Mouse (Mus musculus) activated CD4-positive, CD25-positive, alpha-beta regulatory T cell, adult 4 months (primary cell): ENCODE results near the gene Gpr62. TPM values are rescaled to one million over a fixed set of nuclear protein-coding genes. Genes with fewer than 3 reads are reported as not detected.

ENCODE experiments used
- ATAC-seq: one replicate; pipeline ENCODE4 v1.8.0; 2017
- polyA plus RNA-seq, 2 experiments: library from polyadenylated mRNA; unstranded; fragments of 100-300 nt; shearing (Covaris generic); gene quantifications; one replicate each; pipeline ENCODE4 v1.2.1; 2017

The Gpr62 gene
- polyA plus RNA-seq, 2 experiments from 2014 or later = not detected

GRCm38 (mm10) chr9:106473753-106474105, 8.0 kb upstream of the Gpr62 start:
- no peak for ATAC-seq

GRCm38 (mm10) chr9:106473081-106473752, 7.5 kb upstream of the Gpr62 start:
- ATAC-seq = no peak

- ATAC-seq = no peak
These were observed 6.6 kb upstream of the Gpr62 start for GRCm38 (mm10) chr9:106472321-106472720.

- no peak for ATAC-seq
These were observed 6.2 kb upstream of the Gpr62 start for GRCm38 (mm10) chr9:106471892-106472291.

- no peak for ATAC-seq
These were observed 5.4 kb upstream of the Gpr62 start for GRCm38 (mm10) chr9:106470991-106471750.

- ATAC-seq = no peak
These were observed 4.0 kb upstream of the Gpr62 start for GRCm38 (mm10) chr9:106469776-106470175.

GRCm38 (mm10) chr9:106469317-106469716, 3.6 kb upstream of the Gpr62 start:
- ATAC-seq = peak; percentile 62

- ATAC-seq = no peak
These were observed 2.0 kb upstream of the Gpr62 start for GRCm38 (mm10) chr9:106467746-106468145.

GRCm38 (mm10) chr9:106466721-106467120, 983 bp upstream of the Gpr62 start:
- no peak for ATAC-seq

- peak; percentile 41 for ATAC-seq
These were observed 792 bp downstream of the Gpr62 start for GRCm38 (mm10) chr9:106464751-106465541.

- ATAC-seq = no peak
These were observed 2.3 kb downstream of the Gpr62 start for GRCm38 (mm10) chr9:106463122-106464063.

GRCm38 (mm10) chr9:106462430-106462800, 3.3 kb downstream of the Gpr62 start:
- ATAC-seq = no peak

- no peak for ATAC-seq
These were observed 3.9 kb downstream of the Gpr62 start for GRCm38 (mm10) chr9:106461641-106462429.

GRCm38 (mm10) chr9:106461026-106461415, 4.7 kb downstream of the Gpr62 start:
- no peak for ATAC-seq

GRCm38 (mm10) chr9:106460401-106461025, 5.2 kb downstream of the Gpr62 start:
- ATAC-seq = no peak

GRCm38 (mm10) chr9:106459946-106460345, 5.8 kb downstream of the Gpr62 start:
- ATAC-seq = no peak

GRCm38 (mm10) chr9:106457920-106458319, 7.8 kb downstream of the Gpr62 start:
- no peak for ATAC-seq

- no peak for ATAC-seq
These were observed 8.6 kb downstream of the Gpr62 start for GRCm38 (mm10) chr9:106457163-106457559.

GRCm38 (mm10) chr9:106456325-106457162, 9.2 kb downstream of the Gpr62 start:
- ATAC-seq = no peak
